Mouse (Mus musculus) liver, embryonic 14.5 days (tissue): ENCODE measurements around the gene Cd1d1.

Source experiments
- CTCF ChIP-seq: IDR thresholded peaks from 2 replicates; pipeline ENCODE4 v1.5.1; 2016; ENCODE audit warnings: antibody characterized with exemption, low read depth, control low read depth
- EP300 ChIP-seq: IDR thresholded peaks from 2 replicates; pipeline ENCODE4 v1.6.1; 2016; ENCODE audit warnings: antibody characterized with exemption, low read depth

- no peak for TF ChIP-seq EP300
- TF ChIP-seq CTCF: no peak
Measured at GRCm38 (mm10) chr3:86999415-86999740, at the start of gene Cd1d1.
